Comparison of ENCODE assay signal across 15 mouse cellular contexts in the genomic region with DNA sequence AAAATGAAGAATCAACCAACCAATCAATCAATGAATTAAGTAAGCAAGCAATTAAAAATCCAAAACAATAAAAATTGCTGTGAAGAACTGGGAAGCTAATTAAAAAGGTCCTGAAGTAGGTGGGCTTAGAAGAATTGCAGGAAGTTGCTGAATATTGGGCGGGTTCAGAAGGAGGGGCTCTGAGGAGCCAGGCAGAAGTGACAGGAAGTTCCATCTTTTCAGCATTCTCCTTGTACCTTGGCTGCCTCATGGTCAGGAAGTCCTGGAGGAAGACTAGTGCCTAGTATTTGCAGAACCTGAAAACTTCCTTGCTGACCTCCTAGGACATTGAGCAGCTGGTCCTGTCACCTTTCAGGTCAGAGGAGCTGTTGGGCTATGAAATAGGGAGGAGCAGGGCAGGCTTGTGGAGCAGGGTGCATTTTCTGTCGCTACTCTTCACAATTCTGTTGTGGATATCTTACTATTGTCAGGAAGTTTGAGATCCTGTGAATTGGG. TPM values are rescaled to one million over a fixed set of nuclear protein-coding genes. Genes with fewer than 3 reads are reported as not detected.
DNase-seq lines count a peak whose midpoint lies in the region; TF ChIP-seq lines count a peak whose summit lies in the region.
"Not testable (repeated sequence)": the region's sequence is repeated elsewhere in the genome, so short reads cannot be mapped to it uniquely, and the experiment has no call there.
"Had no signal": no experiment of that assay in that cellular context is flagged by ENCODE, and none has a peak within 500 bp of the region (broad histone marks: within the 10 kb centered on the region; RNA-seq: fewer than 3 reads in every experiment).

No protein-coding gene starts in this region.

- H3K4me3 ChIP-seq in E14TG2a.4 (replicated peaks; ENCODE audit: low read length) = peak overlapping the region; percentile 82
- H3K4me3 ChIP-seq in brown adipose tissue, adult 24 weeks (ENCODE audit: insufficient read depth, low read depth, low read length) = not testable (repeated sequence)

- H3K27me3 ChIP-seq in E14TG2a.4 (ENCODE audit: insufficient read depth, low read length) = not testable (repeated sequence)

- H3K27ac ChIP-seq in brown adipose tissue, adult 24 weeks (replicated peaks; ENCODE audit: low read depth, low read length) = peak overlapping the region; percentile 21; the same call in 1 of the 2 replicates

- peaks cover 16% of the 10 kb centered on the region for H3K36me3 ChIP-seq in E14TG2a.4 (ENCODE audit: insufficient read depth, low read length)

- DNase-seq in ES-CJ7 (ENCODE audit: low read depth, low spot score) (peak; percentile 56), R1 (ENCODE audit: low read depth, low spot score) (peak; percentile 82)
- peak; percentile 91 for DNase-seq in heart, adult 11 months
- DNase-seq in skeletal muscle tissue, adult 2 months (ENCODE audit: low read depth, low spot score) = peak; percentile 0

- H3K4me1 ChIP-seq in E14TG2a.4 (replicated peaks; ENCODE audit: low read depth, low read length) = peaks cover 14% of the 10 kb centered on the region
- not testable (repeated sequence) for H3K4me1 ChIP-seq in brown adipose tissue, adult 24 weeks (ENCODE audit: control insufficient read depth, insufficient read depth, insufficient read length, low read length)

- H3K9me3 ChIP-seq in E14TG2a.4 (ENCODE audit: low read length) = not testable (repeated sequence)

- TF ChIP-seq CTCF in E14TG2a.4 (conservative IDR thresholded peaks at IDR 0.05; ENCODE audit: low read length) = not testable (repeated sequence)

RNA-seq across cellular contexts. Expression of a gene that starts 3.8 kb away (rescaled TPM):
- not detected in 2 replicates for polyA plus RNA-seq in brown adipose tissue, adult 24 weeks (2012; ENCODE audit: insufficient read depth, insufficient read length, missing spikeins)
- polyA plus RNA-seq: CD4-positive, CD25-positive, alpha-beta regulatory T cell, adult 4 months; embryonic facial prominence, embryonic 13.5 days; embryonic facial prominence, embryonic 15.5 days; erythroblast, embryonic 14.5 days; forebrain, embryonic 10.5 days; forebrain, embryonic 13.5 days; forebrain, embryonic 15.5 days; forebrain, postnatal 0 days; G1E had no signal

Comparison
In these comparisons a context has a peak if more than half of its experiments do, and no peak if none do; other contexts are left out.
1. DNase-seq: peak in every context shown above with its lines; median percentile 91 in heart, adult 11 months; 82 in R1; 56 in ES-CJ7; 0 in skeletal muscle tissue, adult 2 months.